8 mouse cellular contexts compared by ENCODE assay signal in genomic region chr17:84185011-84185411, GRCm38 (mm10). TPM values are rescaled to one million over a fixed set of nuclear protein-coding genes. Genes with fewer than 3 reads are reported as not detected.
DNase-seq lines count a peak whose midpoint lies in the region; ATAC-seq and TF ChIP-seq lines count a peak whose summit lies in the region.

No protein-coding gene starts in this region.

- TF ChIP-seq POLR2A in olfactory bulb, adult 2 months (IDR thresholded peaks at IDR 0.05; ENCODE audit: insufficient read depth, low read depth, low read length) = no peak

- peaks cover 52% of the 10 kb centered on the region for H3K4me1 ChIP-seq in embryonic facial prominence, embryonic 13.5 days
- H3K4me1 ChIP-seq in liver, postnatal 0 days (ENCODE audit: insufficient read depth) = peaks cover 49% of the 10 kb centered on the region
- peaks cover 37% of the 10 kb centered on the region for H3K4me1 ChIP-seq in olfactory bulb, adult 2 months (ENCODE audit: control insufficient read depth, insufficient read depth, low read length)

- 4% methylated on average over 7 of the region's 7 CpGs for WGBS in embryonic facial prominence, embryonic 13.5 days
- under 1% methylated on average over 7 of the region's 7 CpGs for WGBS in liver, postnatal 0 days (ENCODE audit: insufficient replicate concordance)
- 45% methylated on average over 7 of the region's 7 CpGs for WGBS in olfactory bulb, adult 2 months

- no peak for TF ChIP-seq CTCF in liver, postnatal 0 days (IDR thresholded peaks at IDR 0.05; ENCODE audit: low read depth)
- TF ChIP-seq CTCF in olfactory bulb, adult 2 months (IDR thresholded peaks at IDR 0.05; ENCODE audit: insufficient read depth, low read depth, low read length) = no peak

- H3K9me3 ChIP-seq in embryonic facial prominence, embryonic 13.5 days = no peaks in the 10 kb centered on the region
- H3K9me3 ChIP-seq in liver, postnatal 0 days (ENCODE audit: low read length) = no peaks in the 10 kb centered on the region

- H3K27ac ChIP-seq in embryonic facial prominence, embryonic 13.5 days = peak overlapping the region; percentile 99
- H3K27ac ChIP-seq in liver, postnatal 0 days (ENCODE audit: low read depth) = peak overlapping the region; percentile 92
- H3K27ac ChIP-seq in olfactory bulb, adult 2 months (ENCODE audit: insufficient read depth, low read depth, low read length) = peak overlapping the region; percentile 41

- peak; percentile 21 for DNase-seq in urinary bladder, adult 2 months (ENCODE audit: low spot score)
- no peak for DNase-seq in urinary bladder, postnatal 10 days (ENCODE audit: low spot score)
- DNase-seq in induced T-regulatory cell, adult 2 months (ENCODE audit: low read depth) = peak; percentile 77
- peak; percentile 44 for DNase-seq in liver, postnatal 0 days
- no peak for DNase-seq in cerebellum, adult 9-11 months

- peak overlapping the region; percentile 87 for H3K4me3 ChIP-seq in embryonic facial prominence, embryonic 13.5 days
- peak overlapping the region; percentile 68 for H3K4me3 ChIP-seq in liver, postnatal 0 days (ENCODE audit: low read depth, low read length)
- H3K4me3 ChIP-seq in olfactory bulb, adult 2 months (ENCODE audit: insufficient read depth, low read depth, low read length) = peak overlapping the region; percentile 25; the same call in 1 of the 2 replicates

- H3K9ac ChIP-seq in embryonic facial prominence, embryonic 13.5 days = peak overlapping the region; percentile 99
- H3K9ac ChIP-seq in liver, postnatal 0 days (replicated peaks) = peak overlapping the region; percentile 80

- H3K36me3 ChIP-seq in embryonic facial prominence, embryonic 13.5 days = peaks cover 14% of the 10 kb centered on the region
- peaks cover 12% of the 10 kb centered on the region; the same call in 1 of the 2 replicates for H3K36me3 ChIP-seq in liver, postnatal 0 days (replicated peaks; ENCODE audit: insufficient read depth, low read length)

- H3K27me3 ChIP-seq in embryonic facial prominence, embryonic 13.5 days = no peaks in the 10 kb centered on the region
- H3K27me3 ChIP-seq in liver, postnatal 0 days (ENCODE audit: insufficient read depth, low read length) = no peaks in the 10 kb centered on the region

- ATAC-seq in embryonic facial prominence, embryonic 13.5 days (ENCODE audit: insufficient number of reproducible peaks, insufficient read depth, low FRiP score, low TSS enrichment, low read depth) = no peak
- ATAC-seq in liver, postnatal 0 days = no peak
- ATAC-seq in inflammation-experienced regulatory T-cells, adult 6 months = no peak

- peak overlapping the region; percentile 63 for H3K4me2 ChIP-seq in embryonic facial prominence, embryonic 13.5 days
- peak overlapping the region; percentile 97 for H3K4me2 ChIP-seq in liver, postnatal 0 days (ENCODE audit: low read depth, low read length)

- TF ChIP-seq EP300 in liver, postnatal 0 days (IDR thresholded peaks at IDR 0.05; ENCODE audit: low read depth) = no peak

RNA-seq across cellular contexts. Expression of gene Zfp36l2, which starts 2.7 kb away (rescaled TPM):
- polyA plus RNA-seq in urinary bladder, adult 2 months (2012; rRNA removed) = 67.9 and 84.3 TPM in 2 replicates
- polyA plus RNA-seq in embryonic facial prominence, embryonic 13.5 days (2015; fragmentation: Nextera tagmentation; extraction: Ambion mirVana) = 20.8 and 21.3 TPM in 2 replicates
- polyA plus RNA-seq in liver, postnatal 0 days (2015; fragmentation: Nextera tagmentation; extraction: Ambion mirVana) = 7.6 and 7.7 TPM in 2 replicates
- polyA plus RNA-seq in olfactory bulb, adult 2 months (2012; ENCODE audit: insufficient read depth, insufficient read length, low replicate concordance, missing spikeins) = not detected in 2 replicates
- polyA plus RNA-seq in inflammation-experienced regulatory T-cells, adult 6 months (2017; shearing (Covaris generic)) = 10 to 100 TPM; 30.4 to 54.7 (median 42.3) TPM

Comparison
In these comparisons a context has a peak if more than half of its experiments do, and no peak if none do; other contexts are left out.
1. DNase-seq: peak in urinary bladder, adult 2 months (single experiment), induced T-regulatory cell, adult 2 months (single experiment) and liver, postnatal 0 days (single experiment); none in urinary bladder, postnatal 10 days (single experiment) and cerebellum, adult 9-11 months (single experiment).
2. H3K27ac ChIP-seq: peak in every context shown above with its lines; median percentile 99 in embryonic facial prominence, embryonic 13.5 days; 92 in liver, postnatal 0 days; 41 in olfactory bulb, adult 2 months.
3. H3K4me3 ChIP-seq: peak in every context shown above with its lines; median percentile 87 in embryonic facial prominence, embryonic 13.5 days; 68 in liver, postnatal 0 days; 25 in olfactory bulb, adult 2 months.